Mouse (Mus musculus) midbrain, embryonic 11.5 days (tissue): ENCODE measurements around the gene Fbxl17. TPM values are rescaled to one million over a fixed set of nuclear protein-coding genes. Genes with fewer than 3 reads are reported as not detected.

Source experiments
- ATAC-seq: fragments of 200-750 bp; cut with Nextera tagmentation; 2 replicates; pipeline ENCODE4 v1.8.0; 2017; ENCODE audit warnings: moderate TSS enrichment, moderate library complexity; ENCODE audit not compliant: low FRiP score
- DNase-seq: peaks from one replicate; pipeline ENCODE4 v3.0.0; 2015; ENCODE audit warnings: low spot score; ENCODE audit errors: missing footprints
- H3K27ac ChIP-seq: fragments of 300-500 bp; sonication (generic); 2 replicates; pipeline ENCODE4 v1.5.1; 2014; ENCODE audit warnings: low read depth, low read length
- H3K27me3 ChIP-seq: fragments of 300-500 bp; sonication (generic); 2 replicates; pipeline ENCODE4 v1.6.1; 2014; ENCODE audit warnings: mild to moderate bottlenecking, low read length, moderate library complexity, mixed read lengths; ENCODE audit not compliant: control insufficient read depth, insufficient read depth
- H3K36me3 ChIP-seq: fragments of 300-500 bp; sonication (generic); 2 replicates; pipeline ENCODE4 v1.6.1; 2014; ENCODE audit warnings: mild to moderate bottlenecking, low read length, moderate library complexity, mixed read lengths; ENCODE audit not compliant: control insufficient read depth, insufficient read depth
- H3K4me1 ChIP-seq: fragments of 300-500 bp; sonication (generic); 2 replicates; pipeline ENCODE4 v1.6.1; 2014; ENCODE audit warnings: low read length; ENCODE audit not compliant: control insufficient read depth, insufficient read depth
- H3K4me2 ChIP-seq: fragments of 300-500 bp; sonication (generic); 2 replicates; pipeline ENCODE4 v1.6.1; 2014; ENCODE audit warnings: mild to moderate bottlenecking, moderate library complexity
- H3K4me3 ChIP-seq: fragments of 300-500 bp; sonication (generic); 2 replicates; pipeline ENCODE4 v1.5.1; 2014; ENCODE audit warnings: low read depth, low read length
- H3K9ac ChIP-seq: fragments of 300-500 bp; sonication (generic); 2 replicates; pipeline ENCODE4 v1.6.1; 2014; ENCODE audit warnings: low read length
- H3K9me3 ChIP-seq: fragments of 300-500 bp; sonication (generic); 2 replicates; pipeline ENCODE4 v1.6.1; 2016; ENCODE audit warnings: low read length; ENCODE audit not compliant: control insufficient read depth
- WGBS: fragments of 180-500 bp; shearing (Covaris S2); extraction: QIAGEN DNeasy Blood & Tissue Kit; methylation state at CpG from one replicate; pipeline ENCODE4 v1.1.7; 2014; 5-methylcytosine and 5-hydroxymethylcytosine counted together
- polyA plus RNA-seq: library from polyadenylated mRNA; unstranded; fragments of >200 nt; fragmentation: Nextera tagmentation; extraction: Ambion mirVana; gene quantifications from 2 replicates; pipeline ENCODE4 v1.2.1, GENCODE M21; 2014

Gene Fbxl17
- polyA plus RNA-seq, 1 experiment from 2014 or later, result 15.8 TPM

DNA sequence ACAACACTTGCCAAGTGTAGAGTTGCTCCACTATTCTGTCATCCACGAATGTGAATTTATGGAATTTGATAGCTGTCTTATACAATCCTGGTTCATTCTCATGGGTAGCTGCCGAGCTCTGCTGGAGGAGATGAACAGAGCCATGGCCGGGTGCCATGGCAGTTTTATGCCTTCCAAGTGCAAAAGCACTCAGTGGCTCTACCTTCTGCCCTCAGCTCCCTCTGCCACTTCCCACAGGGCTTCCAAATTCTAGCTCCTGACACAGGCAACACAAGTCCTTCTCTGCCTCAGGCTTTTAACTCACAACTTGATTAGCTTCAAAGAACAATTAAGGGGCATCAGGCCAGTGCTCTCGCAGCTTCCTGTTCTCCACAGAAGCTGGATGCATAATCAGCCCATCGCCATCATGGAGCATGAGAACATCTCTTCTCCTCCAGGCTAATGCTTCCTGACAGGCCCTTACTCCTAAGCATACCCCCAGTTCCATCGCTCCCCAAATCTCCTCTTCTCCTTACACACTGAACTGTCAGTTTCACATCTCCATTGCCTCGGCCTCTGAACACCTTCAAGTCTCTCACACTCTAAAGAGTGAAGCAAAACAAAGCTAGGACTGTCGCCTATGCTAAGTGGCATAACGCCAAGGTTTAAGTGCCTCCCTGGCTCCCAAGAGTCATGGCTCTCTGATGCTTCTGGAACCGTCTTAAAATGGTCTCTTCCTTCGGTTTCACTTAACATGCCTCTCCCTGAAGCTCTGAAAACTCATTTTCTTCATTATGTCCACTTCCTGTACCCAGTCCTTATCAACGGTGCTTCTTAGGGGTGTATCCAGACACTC, 184.0 kb downstream of the Fbxl17 start:
- H3K9ac ChIP-seq, result no peak overlapping the region
- ATAC-seq (no peak), DNase-seq (no peak)
- H3K9me3 ChIP-seq, result no peaks in the 10 kb centered on the region; the same call in 1 of the 2 replicates
- H3K27me3 ChIP-seq, result no peaks in the 10 kb centered on the region
- H3K36me3 ChIP-seq, result no peaks in the 10 kb centered on the region; the same call in 1 of the 2 replicates
- no peak overlapping the region for H3K4me3 ChIP-seq
- WGBS, result 92% methylated on average over 12 of the region's 12 CpGs
- no peak overlapping the region for H3K4me2 ChIP-seq
- no peak overlapping the region for H3K27ac ChIP-seq
- no peaks in the 10 kb centered on the region; the same call in 1 of the 2 replicates for H3K4me1 ChIP-seq

DNA sequence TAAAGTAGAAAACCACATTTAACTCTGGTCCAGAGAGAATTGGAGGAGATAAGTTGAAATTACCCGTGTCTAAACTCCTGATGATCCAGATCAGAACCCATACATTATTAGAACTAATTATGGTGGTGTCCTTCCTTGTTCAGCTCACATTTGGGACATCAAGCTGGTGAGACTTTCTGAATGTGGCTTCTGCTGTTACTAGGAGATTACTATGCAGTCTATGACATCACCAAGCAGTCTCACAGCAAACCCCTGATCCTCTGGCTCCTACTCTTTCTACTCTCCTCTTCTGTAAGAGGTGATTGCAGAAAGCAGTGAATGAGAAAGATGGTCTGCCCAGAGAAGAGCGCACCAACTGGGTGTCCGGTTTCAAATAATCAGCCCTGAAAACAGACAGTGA, 187.0 kb downstream of the Fbxl17 start:
- Histone ChIP-seq H3K9ac (no peak overlapping the region), H3K4me3 (no peak overlapping the region), H3K9me3 (no peaks in the 10 kb centered on the region; the same call in 1 of the 2 replicates), H3K36me3 (no peaks in the 10 kb centered on the region; the same call in 1 of the 2 replicates), H3K4me2 (no peak overlapping the region), H3K27me3 (no peaks in the 10 kb centered on the region), H3K27ac (no peak overlapping the region), H3K4me1 (no peaks in the 10 kb centered on the region)
- ATAC-seq (no peak), DNase-seq (no peak)
- 96% methylated on average over 3 of the region's 3 CpGs for WGBS

DNA sequence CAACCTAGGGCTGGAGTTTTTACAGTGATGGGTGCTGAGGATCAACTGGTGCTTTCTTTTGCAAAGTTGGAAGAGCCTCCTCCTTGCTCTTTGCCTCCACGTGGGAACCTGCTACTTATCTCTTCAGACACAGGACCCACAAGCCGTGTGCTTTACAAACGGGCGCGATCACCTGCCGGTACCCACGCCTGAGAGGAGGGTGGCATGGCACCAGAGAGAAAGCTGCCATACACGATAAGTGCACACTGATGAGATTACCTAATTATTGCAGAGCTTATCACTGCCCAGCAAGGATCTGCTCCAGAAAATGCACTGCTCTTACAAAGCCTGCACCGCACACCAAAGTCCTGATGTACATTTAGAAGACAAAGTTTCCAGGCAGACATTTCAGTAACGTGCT, 187.5 kb downstream of the Fbxl17 start:
- ATAC-seq (no peak), DNase-seq (no peak)
- H3K27ac ChIP-seq, result no peak overlapping the region
- H3K9me3 ChIP-seq, result no peaks in the 10 kb centered on the region; the same call in 1 of the 2 replicates
- H3K36me3 ChIP-seq, result no peaks in the 10 kb centered on the region; the same call in 1 of the 2 replicates
- no peak overlapping the region for H3K9ac ChIP-seq
- no peak overlapping the region for H3K4me3 ChIP-seq
- WGBS, result 93% methylated on average over 10 of the region's 10 CpGs
- no peak overlapping the region for H3K4me2 ChIP-seq
- no peaks in the 10 kb centered on the region for H3K27me3 ChIP-seq
- no peaks in the 10 kb centered on the region for H3K4me1 ChIP-seq

DNA sequence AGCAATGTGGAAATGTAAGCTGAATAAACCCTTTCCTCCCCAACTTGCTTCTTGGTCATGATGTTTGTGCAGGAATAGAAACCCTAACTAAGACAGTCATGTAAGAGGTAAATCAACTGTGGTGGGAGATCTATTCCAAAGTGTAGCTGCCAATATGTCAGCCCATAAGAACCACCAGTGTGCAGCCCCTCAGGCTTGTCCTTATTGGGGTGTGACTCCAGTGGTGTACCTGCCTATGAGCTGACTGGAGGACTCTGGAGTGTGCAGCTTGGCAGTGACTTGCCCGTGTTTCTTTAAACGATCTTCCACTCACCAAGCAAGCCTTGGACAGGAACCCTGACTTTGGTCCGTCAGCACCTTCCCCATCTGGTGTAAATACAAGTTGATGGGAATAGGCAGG, 188.2 kb downstream of the Fbxl17 start:
- Histone ChIP-seq H3K4me3 (no peak overlapping the region), H3K4me2 (no peak overlapping the region), H3K27ac (no peak overlapping the region), H3K9ac (no peak overlapping the region), H3K4me1 (no peaks in the 10 kb centered on the region), H3K27me3 (no peaks in the 10 kb centered on the region), H3K36me3 (no peaks in the 10 kb centered on the region), H3K9me3 (no peaks in the 10 kb centered on the region; the same call in 1 of the 2 replicates)
- ATAC-seq (no peak), DNase-seq (no peak)
- 91% methylated on average over 3 of the region's 3 CpGs for WGBS

DNA sequence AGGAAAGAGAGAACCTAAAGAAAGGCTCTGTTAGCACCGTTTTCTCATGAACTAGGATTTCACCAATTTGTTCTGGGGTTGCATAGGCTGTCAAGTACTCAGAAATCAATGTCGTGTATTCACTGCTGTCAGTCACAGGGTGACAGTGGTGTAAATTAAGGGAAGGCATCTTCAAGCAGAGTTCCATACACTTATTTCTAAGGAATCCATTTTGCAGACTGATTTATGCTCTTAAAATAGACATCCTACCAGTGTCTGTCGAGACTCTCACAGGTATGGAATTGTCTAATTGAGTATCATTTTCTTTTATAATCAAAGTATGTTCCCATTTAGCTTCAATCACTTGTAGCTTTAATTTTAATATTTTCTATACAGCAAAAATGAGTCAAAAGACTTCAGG, 189.8 kb downstream of the Fbxl17 start:
- no peak overlapping the region for H3K4me2 ChIP-seq
- H3K27me3 ChIP-seq, result no peaks in the 10 kb centered on the region
- 77% methylated on average over 3 of the region's 3 CpGs for WGBS
- no peak overlapping the region for H3K4me3 ChIP-seq
- DNase-seq, result no peak
- no peaks in the 10 kb centered on the region for H3K36me3 ChIP-seq
- no peak overlapping the region for H3K9ac ChIP-seq
- H3K4me1 ChIP-seq, result no peaks in the 10 kb centered on the region
- no peak overlapping the region for H3K27ac ChIP-seq
- H3K9me3 ChIP-seq, result no peaks in the 10 kb centered on the region; the same call in 1 of the 2 replicates
- ATAC-seq, result no peak

DNA sequence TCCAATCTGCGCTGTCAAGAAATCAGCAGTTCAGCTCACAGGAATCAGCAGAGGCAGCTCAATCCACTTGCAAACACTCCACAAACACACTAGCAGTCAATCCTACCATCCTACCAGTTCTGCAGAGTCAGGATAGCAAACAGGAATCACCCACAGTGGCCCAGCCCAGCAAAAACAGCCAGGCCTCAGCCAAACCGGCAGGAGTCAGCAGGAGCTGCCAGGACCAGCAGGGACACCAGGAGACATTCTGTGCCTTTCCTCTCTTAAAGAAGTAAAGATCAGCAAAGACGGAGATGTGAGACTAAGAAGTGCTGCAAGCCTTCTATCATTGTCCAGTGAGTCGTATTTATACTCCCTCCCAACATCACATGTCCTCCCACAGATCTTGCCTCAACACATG, 196.0 kb downstream of the Fbxl17 start:
- Histone ChIP-seq H3K9me3 (no peaks in the 10 kb centered on the region), H3K4me3 (no peak overlapping the region), H3K27me3 (no peaks in the 10 kb centered on the region), H3K9ac (no peak overlapping the region), H3K4me2 (no peak overlapping the region), H3K27ac (no peak overlapping the region), H3K36me3 (no peaks in the 10 kb centered on the region), H3K4me1 (peaks cover 2% of the 10 kb centered on the region; the same call in 1 of the 2 replicates)
- ATAC-seq (no peak), DNase-seq (no peak)
- WGBS, result 46% methylated on average over 4 of the region's 4 CpGs

DNA sequence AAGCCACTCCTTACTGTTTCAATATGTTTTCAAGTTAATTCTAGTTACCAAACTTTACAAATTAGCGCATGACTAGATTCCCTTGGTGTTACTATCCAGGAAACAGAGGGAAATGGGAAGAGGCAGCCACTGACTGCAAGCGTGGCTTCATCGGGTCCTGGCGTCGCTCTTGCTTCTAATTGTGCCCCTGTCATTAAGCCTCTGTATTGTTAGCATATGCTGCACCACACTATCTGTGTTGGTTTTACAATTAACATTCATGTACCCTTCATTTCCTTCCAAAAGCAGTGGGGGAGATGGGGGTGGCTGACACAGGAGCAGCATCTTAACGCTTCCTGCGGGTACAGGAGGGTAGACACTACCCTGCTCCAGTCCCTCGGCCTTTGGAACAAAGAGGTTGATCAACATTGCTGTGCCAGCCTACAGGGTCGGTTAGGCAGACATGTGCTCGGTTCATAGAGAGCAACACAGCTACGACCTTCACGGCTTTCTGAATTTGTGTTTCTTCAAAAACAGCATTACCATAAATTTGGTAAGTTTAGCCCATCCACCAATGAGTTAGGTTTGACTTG, 197.9 kb downstream of the Fbxl17 start:
- Histone ChIP-seq H3K4me1 (peaks cover 2% of the 10 kb centered on the region; the same call in 1 of the 2 replicates), H3K27ac (no peak overlapping the region), H3K9ac (no peak overlapping the region), H3K27me3 (no peaks in the 10 kb centered on the region), H3K4me2 (no peak overlapping the region), H3K36me3 (no peaks in the 10 kb centered on the region), H3K4me3 (no peak overlapping the region), H3K9me3 (no peaks in the 10 kb centered on the region; the same call in 1 of the 2 replicates)
- no peak for ATAC-seq
- DNase-seq, result no peak
- WGBS, result 56% methylated on average over 12 of the region's 12 CpGs

DNA sequence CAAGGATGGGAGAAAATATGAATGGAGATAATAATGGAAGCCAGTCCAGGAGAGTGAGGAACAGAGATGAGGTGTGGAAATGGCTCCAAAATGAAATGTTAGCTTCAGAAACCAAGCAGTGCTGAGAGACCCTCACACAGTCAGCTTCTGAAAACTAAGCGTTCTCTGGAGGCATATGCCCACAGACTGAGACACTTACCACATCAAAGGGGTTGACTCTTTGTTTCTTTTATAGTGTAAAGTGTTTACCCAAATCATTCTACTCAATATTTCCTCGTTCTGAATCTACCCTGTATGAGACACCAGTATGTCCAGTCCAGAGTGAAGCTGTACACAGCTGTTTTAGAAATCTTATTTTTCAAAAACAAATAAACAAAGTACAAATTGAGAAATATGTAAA, 204.3 kb downstream of the Fbxl17 start:
- H3K9me3 ChIP-seq, result no peaks in the 10 kb centered on the region; the same call in 1 of the 2 replicates
- H3K4me1 ChIP-seq, result peaks cover 6% of the 10 kb centered on the region
- H3K4me3 ChIP-seq, result no peak overlapping the region
- H3K9ac ChIP-seq, result no peak overlapping the region
- WGBS, result 43% methylated on average over 2 of the region's 2 CpGs
- no peaks in the 10 kb centered on the region for H3K36me3 ChIP-seq
- no peaks in the 10 kb centered on the region for H3K27me3 ChIP-seq
- ATAC-seq (no peak), DNase-seq (no peak)
- H3K4me2 ChIP-seq, result no peak overlapping the region
- peak overlapping the region; percentile 25; the same call in 1 of the 2 replicates for H3K27ac ChIP-seq

DNA sequence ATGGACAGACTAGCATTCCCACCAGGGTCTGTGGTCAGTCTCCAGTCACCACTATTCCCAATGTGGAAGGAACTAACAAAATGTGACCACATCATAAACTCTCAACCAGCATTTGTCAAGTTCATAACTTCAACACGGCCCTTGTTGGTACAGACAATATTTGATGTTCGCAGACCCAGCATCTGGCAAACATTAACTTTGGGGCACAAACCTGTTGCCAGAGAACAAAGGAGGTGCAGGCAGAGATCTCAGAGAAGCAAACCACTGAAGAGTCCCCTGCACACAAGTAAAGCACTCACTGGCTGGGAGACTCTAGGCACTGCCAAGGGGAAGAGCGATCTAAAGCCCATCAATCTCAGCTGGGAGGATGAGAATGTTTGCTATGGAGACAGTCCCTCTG, 204.9 kb downstream of the Fbxl17 start:
- H3K9ac ChIP-seq, result no peak overlapping the region
- ATAC-seq (no peak), DNase-seq (peak; percentile 85)
- no peaks in the 10 kb centered on the region; the same call in 1 of the 2 replicates for H3K9me3 ChIP-seq
- no peak overlapping the region for H3K4me2 ChIP-seq
- no peak overlapping the region for H3K4me3 ChIP-seq
- peaks cover 6% of the 10 kb centered on the region for H3K4me1 ChIP-seq
- 70% methylated on average over 3 of the region's 3 CpGs for WGBS
- H3K36me3 ChIP-seq, result no peaks in the 10 kb centered on the region
- H3K27me3 ChIP-seq, result no peaks in the 10 kb centered on the region
- H3K27ac ChIP-seq, result peak overlapping the region; percentile 25; the same call in 1 of the 2 replicates
